Mouse (Mus musculus) kidney, postnatal 36 days (tissue): ENCODE measurements around the gene Depp1.

Experiments
- DNase-seq, 2 experiments: peaks; one replicate each; pipeline ENCODE4 v3.0.0; 2021 to 2022; ENCODE audit warnings: mixed read lengths in 2 of 2

Depp1 gene

GRCm38 (mm10) chr6:116682317-116682716, 31.9 kb downstream of the Depp1 start:
- DNase-seq = peak; percentile 37 to 47

GRCm38 (mm10) chr6:116693639-116694038, 43.2 kb downstream of the Depp1 start:
- DNase-seq = no peak

- no peak for DNase-seq
Observed at GRCm38 (mm10) chr6:116694346-116694745, 43.9 kb downstream of the Depp1 start.

- no peak for DNase-seq
Observed at GRCm38 (mm10) chr6:116697413-116697812, 47.0 kb downstream of the Depp1 start.

GRCm38 (mm10) chr6:116697896-116698425, 47.6 kb downstream of the Depp1 start:
- peak; percentile 65 to 76 for DNase-seq

GRCm38 (mm10) chr6:116700821-116701220, 50.4 kb downstream of the Depp1 start:
- DNase-seq = no peak
